Mouse (Mus musculus) lung, embryonic 15.5 days (tissue): ENCODE measurements around the gene S100b. TPM values are rescaled to one million over a fixed set of nuclear protein-coding genes. Genes with fewer than 3 reads are reported as not detected.
A peak's percentile ranks its signal among the peaks of the same experiment; 100 is the strongest.

Experiments
- ATAC-seq: fragments of 200-750 bp; cut with Nextera tagmentation; 2 replicates; pipeline ENCODE4 v1.8.0; 2017; ENCODE audit warnings: moderate number of reproducible peaks, borderline replicate concordance; ENCODE audit not compliant: low FRiP score, low TSS enrichment; ENCODE audit errors: extremely low read depth
- H3K27ac ChIP-seq: fragments of 300-500 bp; sonication (generic); 2 replicates; pipeline ENCODE4 v1.5.1; 2015; ENCODE audit warnings: moderate library complexity, mild to moderate bottlenecking, inconsistent platforms
- H3K27me3 ChIP-seq: fragments of 300-500 bp; sonication (generic); 2 replicates; pipeline ENCODE4 v1.6.1; 2015; ENCODE audit warnings: inconsistent platforms
- H3K36me3 ChIP-seq: fragments of 300-500 bp; sonication (generic); 2 replicates; pipeline ENCODE4 v1.6.1; 2015; ENCODE audit warnings: inconsistent platforms
- H3K4me1 ChIP-seq: fragments of 300-500 bp; sonication (generic); 2 replicates; pipeline ENCODE4 v1.6.1; 2015; ENCODE audit warnings: inconsistent platforms
- H3K4me2 ChIP-seq: fragments of 300-500 bp; sonication (generic); 2 replicates; pipeline ENCODE4 v1.6.1; 2015; ENCODE audit warnings: inconsistent platforms, mild to moderate bottlenecking, moderate library complexity
- H3K4me3 ChIP-seq: fragments of 300-500 bp; sonication (generic); 2 replicates; pipeline ENCODE4 v1.5.1; 2015; ENCODE audit warnings: mild to moderate bottlenecking, inconsistent platforms
- H3K9ac ChIP-seq: fragments of 300-500 bp; sonication (generic); 2 replicates; pipeline ENCODE4 v1.6.1; 2015; ENCODE audit warnings: inconsistent platforms
- H3K9me3 ChIP-seq: fragments of 300-500 bp; sonication (generic); 2 replicates; pipeline ENCODE4 v1.6.1; 2016; ENCODE audit warnings: inconsistent platforms
- WGBS: fragments of 180-500 bp; shearing (Covaris S2); methylation state at CpG from one replicate; pipeline ENCODE4 v1.1.7; 2015; 5-methylcytosine and 5-hydroxymethylcytosine counted together
- polyA plus RNA-seq: library from polyadenylated mRNA; unstranded; fragments of >200 nt; fragmentation: Nextera tagmentation; extraction: Ambion mirVana; gene quantifications from 2 replicates; pipeline ENCODE4 v1.2.1, GENCODE M21; 2015

S100b gene
- polyA plus RNA-seq = 0.59 and 0.67 TPM in 2 replicates

DNA sequence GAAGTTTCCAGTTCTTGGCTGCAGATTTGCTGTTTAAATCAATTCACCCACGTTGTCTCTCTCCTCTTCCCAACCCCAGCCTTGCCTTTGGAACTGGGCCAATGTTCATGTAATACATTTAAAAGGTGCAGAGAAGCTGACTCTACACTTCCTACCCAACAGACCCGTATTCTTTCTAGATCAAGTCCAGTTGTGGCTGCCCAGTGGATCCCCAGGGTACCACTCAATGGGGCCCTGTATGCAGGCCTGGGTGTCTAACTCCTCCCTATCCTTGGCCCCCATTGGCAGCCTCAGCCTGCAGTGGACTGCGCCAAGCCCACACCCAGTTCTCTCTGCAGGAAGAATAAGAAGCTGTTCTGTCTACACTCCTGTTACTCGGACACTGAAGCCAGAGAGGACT is at the start of gene S100b:
Gene S100b (plus strand): TSS at position 318 of the 400 bp plus-strand sequence.
- no peaks in the 10 kb centered on the region for H3K36me3 ChIP-seq
- H3K27ac ChIP-seq = no peak within 1 kb of the TSS
- H3K4me2 ChIP-seq = no peak within 1 kb of the TSS
- H3K27me3 ChIP-seq = no peaks in the 10 kb centered on the region
- no peaks in the 10 kb centered on the region for H3K9me3 ChIP-seq
- ATAC-seq = peak; percentile 42; the same call in 1 of the 2 replicates
- no peak within 1 kb of the TSS for H3K4me3 ChIP-seq
- H3K4me1 ChIP-seq = peaks cover 14% of the 10 kb centered on the region
- no peak within 1 kb of the TSS for H3K9ac ChIP-seq
- 30% methylated on average over 4 of the region's 4 CpGs for WGBS

DNA sequence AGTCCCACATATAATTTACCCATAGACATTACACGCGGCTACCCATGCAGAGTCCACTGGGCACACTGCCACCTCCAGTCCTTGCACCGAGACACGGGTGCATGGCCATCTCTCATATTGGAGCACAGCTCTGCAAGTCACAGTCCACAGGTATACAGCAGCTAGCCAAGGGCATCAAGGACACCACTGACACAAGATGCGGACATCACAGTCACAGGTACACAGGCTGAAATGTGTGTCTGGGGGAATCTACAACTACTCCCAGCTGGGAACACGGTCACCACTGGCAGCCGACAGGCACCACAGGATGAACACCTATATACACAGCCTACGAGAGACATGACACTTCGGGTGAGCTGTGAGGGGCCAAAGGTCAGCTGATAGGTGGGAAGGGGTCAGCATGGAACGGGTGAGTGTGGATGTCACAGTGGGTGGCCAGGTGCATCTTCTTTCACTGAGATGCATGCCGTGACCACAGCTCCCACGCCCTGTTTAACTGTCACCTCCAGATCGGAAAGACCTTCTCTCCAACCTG is 46.3 kb upstream of the S100b start:
- Histone ChIP-seq H3K4me3 (no peak overlapping the region), H3K4me2 (no peak overlapping the region), H3K27me3 (no peaks in the 10 kb centered on the region), H3K27ac (no peak overlapping the region), H3K9me3 (no peaks in the 10 kb centered on the region), H3K9ac (no peak overlapping the region), H3K4me1 (no peaks in the 10 kb centered on the region), H3K36me3 (peaks cover 14% of the 10 kb centered on the region)
- ATAC-seq = peak; percentile 53; the same call in 1 of the 2 replicates
- WGBS = 78% methylated on average over 13 of the region's 13 CpGs

DNA sequence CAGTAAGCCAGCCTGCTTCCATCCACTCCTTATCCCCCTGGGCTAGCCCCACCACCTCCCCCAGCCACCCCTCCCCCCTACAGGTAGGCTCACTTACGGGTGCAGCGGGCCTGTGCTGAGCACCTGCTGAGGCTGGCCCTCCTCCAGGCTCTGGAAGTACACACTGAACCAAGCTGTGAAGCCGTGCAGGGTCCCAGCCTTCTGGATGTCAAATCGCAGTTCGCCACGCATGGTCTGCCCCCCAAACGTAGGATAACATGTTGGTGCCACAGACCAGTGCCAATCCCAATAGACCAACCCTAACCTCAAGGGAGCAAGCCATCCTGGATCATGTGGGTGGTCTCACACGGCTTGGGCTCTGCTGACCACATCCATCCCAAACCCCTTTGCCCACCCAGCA is 44.4 kb upstream of the S100b start:
- H3K27ac ChIP-seq = no peak overlapping the region
- no peak overlapping the region for H3K9ac ChIP-seq
- peaks cover 27% of the 10 kb centered on the region for H3K36me3 ChIP-seq
- no peaks in the 10 kb centered on the region for H3K4me1 ChIP-seq
- no peak overlapping the region for H3K4me2 ChIP-seq
- no peak overlapping the region for H3K4me3 ChIP-seq
- no peak for ATAC-seq
- H3K9me3 ChIP-seq = no peaks in the 10 kb centered on the region; the same call in 1 of the 2 replicates
- WGBS = 88% methylated on average over 8 of the region's 8 CpGs
- H3K27me3 ChIP-seq = no peaks in the 10 kb centered on the region

DNA sequence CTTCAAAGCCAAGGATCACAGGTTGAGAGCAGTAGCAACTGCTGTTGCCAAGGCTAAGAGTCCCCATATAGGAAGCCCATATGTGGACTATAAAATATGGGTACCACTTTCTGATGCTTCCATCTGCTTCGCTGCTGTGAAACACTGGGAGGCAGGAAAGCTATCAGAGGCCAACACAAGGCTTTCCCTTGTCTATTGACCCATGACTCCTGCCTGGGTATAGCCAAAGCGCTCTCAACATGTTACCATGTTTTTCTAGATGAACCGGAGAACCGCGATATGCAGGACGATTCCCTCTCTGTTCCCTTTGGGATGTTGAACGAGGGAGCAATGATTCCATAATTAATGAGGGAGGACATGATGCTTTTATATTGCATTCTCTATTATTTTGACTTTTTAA is 42.8 kb upstream of the S100b start:
- Histone ChIP-seq H3K4me2 (no peak overlapping the region), H3K27me3 (no peaks in the 10 kb centered on the region), H3K36me3 (peaks cover 42% of the 10 kb centered on the region), H3K4me1 (no peaks in the 10 kb centered on the region), H3K9ac (no peak overlapping the region), H3K9me3 (no peaks in the 10 kb centered on the region; the same call in 1 of the 2 replicates), H3K27ac (no peak overlapping the region), H3K4me3 (no peak overlapping the region)
- no peak for ATAC-seq
- 94% methylated on average over 7 of the region's 7 CpGs for WGBS

DNA sequence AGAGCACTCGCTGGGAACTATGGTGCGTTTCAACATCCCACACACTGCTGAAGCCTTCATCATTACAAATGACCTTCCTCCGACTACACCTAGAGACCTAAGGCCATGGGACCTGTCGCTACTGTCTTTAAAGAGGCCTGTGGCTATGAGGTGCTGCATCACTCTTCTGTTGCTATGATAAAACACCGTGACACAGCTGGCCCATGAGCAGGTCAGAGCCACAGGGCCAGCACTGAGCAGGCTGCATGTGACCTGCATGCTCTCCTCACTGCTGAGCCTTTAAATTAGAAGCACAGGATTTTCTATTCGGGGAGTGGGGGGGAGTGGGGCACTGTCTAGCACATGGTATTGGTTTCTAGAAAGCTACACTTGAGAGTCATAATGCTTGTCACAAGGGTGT is 41.5 kb upstream of the S100b start:
- H3K27ac ChIP-seq = no peak overlapping the region
- H3K4me2 ChIP-seq = no peak overlapping the region
- no peak overlapping the region for H3K9ac ChIP-seq
- WGBS = 85% methylated on average over 6 of the region's 6 CpGs
- H3K36me3 ChIP-seq = peaks cover 47% of the 10 kb centered on the region
- no peak for ATAC-seq
- no peaks in the 10 kb centered on the region for H3K4me1 ChIP-seq
- no peak overlapping the region for H3K4me3 ChIP-seq
- no peaks in the 10 kb centered on the region; the same call in 1 of the 2 replicates for H3K9me3 ChIP-seq
- no peaks in the 10 kb centered on the region for H3K27me3 ChIP-seq

DNA sequence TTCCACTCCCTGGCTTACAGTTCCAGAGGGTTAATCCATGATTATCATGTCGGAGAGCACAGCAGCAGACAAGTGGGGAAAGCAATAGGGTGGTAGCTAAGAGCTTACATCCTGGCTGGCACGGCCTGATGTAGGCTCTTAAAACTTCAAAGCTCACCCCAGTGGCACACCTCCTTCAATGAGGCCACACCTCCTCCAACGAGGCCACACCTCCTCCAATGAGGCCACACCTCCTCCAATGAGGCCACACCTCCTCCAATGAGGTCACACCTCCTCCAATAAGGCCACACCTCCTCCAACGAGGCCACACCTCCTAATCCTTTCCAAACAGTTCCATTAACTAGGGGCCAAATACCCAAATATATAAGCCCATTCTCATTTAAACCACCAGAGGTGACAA is 39.5 kb upstream of the S100b start:
- H3K9me3 ChIP-seq = no peaks in the 10 kb centered on the region; the same call in 1 of the 2 replicates
- 86% methylated on average over 4 of the region's 4 CpGs for WGBS
- peaks cover 50% of the 10 kb centered on the region for H3K36me3 ChIP-seq
- ATAC-seq = no peak
- H3K27me3 ChIP-seq = no peaks in the 10 kb centered on the region
- H3K27ac ChIP-seq = no peak overlapping the region
- H3K4me3 ChIP-seq = no peak overlapping the region
- no peak overlapping the region for H3K4me2 ChIP-seq
- H3K9ac ChIP-seq = no peak overlapping the region
- no peaks in the 10 kb centered on the region for H3K4me1 ChIP-seq

DNA sequence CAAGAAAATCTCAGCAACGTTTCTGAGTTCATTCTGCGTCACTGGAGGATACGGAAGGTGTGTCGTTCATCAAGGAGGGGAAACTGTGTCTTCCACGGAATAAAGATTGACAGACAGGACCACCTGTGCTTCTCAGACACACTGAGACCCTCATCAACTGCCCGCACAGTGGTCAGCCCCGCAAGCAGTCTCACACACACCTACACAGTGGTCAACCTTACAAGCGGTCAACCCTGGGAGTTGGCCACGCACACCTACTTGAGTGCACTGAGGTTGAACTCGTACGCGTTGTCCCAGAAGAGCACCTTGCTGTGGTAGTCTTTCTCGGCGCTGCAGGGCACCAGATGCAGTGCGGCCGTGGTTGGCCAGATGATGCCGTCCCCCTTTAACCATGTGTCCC is 36.6 kb upstream of the S100b start:
- 94% methylated on average over 17 of the region's 17 CpGs for WGBS
- H3K9ac ChIP-seq = no peak overlapping the region
- no peaks in the 10 kb centered on the region; the same call in 1 of the 2 replicates for H3K9me3 ChIP-seq
- H3K4me2 ChIP-seq = no peak overlapping the region
- no peaks in the 10 kb centered on the region for H3K27me3 ChIP-seq
- H3K4me1 ChIP-seq = no peaks in the 10 kb centered on the region
- no peak for ATAC-seq
- H3K27ac ChIP-seq = no peak overlapping the region
- H3K4me3 ChIP-seq = no peak overlapping the region
- H3K36me3 ChIP-seq = peaks cover 53% of the 10 kb centered on the region

DNA sequence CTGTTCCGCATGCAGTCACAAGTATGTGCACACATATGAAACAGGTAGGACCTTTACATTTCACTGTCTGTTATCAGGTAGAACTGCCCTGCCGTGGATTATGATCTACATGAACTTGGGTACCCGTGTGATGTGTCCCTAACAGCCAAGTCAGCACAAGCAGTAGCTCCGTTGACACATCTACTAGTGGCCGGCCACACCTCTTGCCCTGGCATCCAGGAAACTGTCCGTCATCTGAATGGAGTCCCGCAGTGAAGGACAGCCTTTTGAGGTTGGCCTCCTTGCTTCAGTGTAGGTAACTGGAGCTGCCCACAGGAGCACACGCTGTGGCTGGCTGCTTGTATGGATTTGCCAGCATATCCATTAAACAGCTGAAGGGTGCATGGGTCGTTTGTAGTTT is 35.4 kb upstream of the S100b start:
- no peak for ATAC-seq
- Histone ChIP-seq H3K9ac (no peak overlapping the region), H3K4me1 (no peaks in the 10 kb centered on the region), H3K4me2 (no peak overlapping the region), H3K27ac (no peak overlapping the region), H3K36me3 (peaks cover 58% of the 10 kb centered on the region), H3K9me3 (no peaks in the 10 kb centered on the region; the same call in 1 of the 2 replicates), H3K4me3 (no peak overlapping the region), H3K27me3 (no peaks in the 10 kb centered on the region)
- WGBS = 72% methylated on average over 9 of the region's 9 CpGs

DNA sequence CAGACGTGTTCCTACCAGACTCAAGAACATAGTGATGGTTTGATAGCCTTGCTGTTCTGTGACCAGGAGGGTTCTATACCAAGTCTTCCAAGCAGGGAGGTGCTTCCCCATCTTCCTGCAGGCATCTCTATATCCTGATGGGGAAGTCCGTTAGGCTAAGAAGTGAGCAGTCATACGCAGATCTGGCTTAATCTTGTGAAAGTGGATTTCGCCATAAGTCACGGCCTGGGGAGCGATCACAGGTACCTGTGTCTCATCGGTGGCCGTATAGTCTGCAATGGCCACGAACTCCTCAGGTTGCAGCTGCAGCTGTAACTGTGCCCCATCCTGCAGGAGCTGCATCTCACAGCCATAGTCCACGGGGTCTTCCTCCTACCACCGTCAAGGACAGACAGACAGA is 27.7 kb upstream of the S100b start:
- no peaks in the 10 kb centered on the region for H3K9me3 ChIP-seq
- H3K4me2 ChIP-seq = no peak overlapping the region
- H3K27ac ChIP-seq = no peak overlapping the region
- H3K4me1 ChIP-seq = no peaks in the 10 kb centered on the region
- no peak for ATAC-seq
- H3K4me3 ChIP-seq = no peak overlapping the region
- H3K36me3 ChIP-seq = peaks cover 11% of the 10 kb centered on the region; the same call in 1 of the 2 replicates
- WGBS = 90% methylated on average over 11 of the region's 11 CpGs
- H3K9ac ChIP-seq = no peak overlapping the region
- H3K27me3 ChIP-seq = no peaks in the 10 kb centered on the region

DNA sequence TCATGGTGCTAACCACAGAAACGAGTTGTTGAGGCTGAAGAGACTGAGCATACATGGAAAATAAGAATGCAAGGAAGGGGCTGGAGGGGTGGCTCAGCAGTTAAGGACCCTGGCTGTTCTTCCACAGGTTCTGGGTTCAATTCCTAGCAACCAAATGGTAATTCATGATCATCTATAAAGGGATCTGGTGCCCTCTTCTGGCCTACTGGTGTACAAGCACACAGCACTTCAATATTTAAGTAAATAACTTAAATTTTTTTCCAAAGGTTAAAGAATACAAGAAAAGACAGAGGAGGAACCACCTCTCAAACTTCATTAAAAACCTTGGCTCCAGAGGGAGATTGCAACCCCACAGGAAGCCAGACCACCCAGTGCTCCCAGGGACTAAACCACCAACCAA is 24.0 kb upstream of the S100b start:
- no peaks in the 10 kb centered on the region for H3K4me1 ChIP-seq
- no peak overlapping the region for H3K27ac ChIP-seq
- no peak overlapping the region for H3K4me3 ChIP-seq
- no peaks in the 10 kb centered on the region for H3K9me3 ChIP-seq
- no peak overlapping the region for H3K4me2 ChIP-seq
- WGBS = 64% methylated on average over 1 of the region's 1 CpGs
- no peaks in the 10 kb centered on the region for H3K36me3 ChIP-seq
- no peak for ATAC-seq
- no peaks in the 10 kb centered on the region for H3K27me3 ChIP-seq
- no peak overlapping the region for H3K9ac ChIP-seq

DNA sequence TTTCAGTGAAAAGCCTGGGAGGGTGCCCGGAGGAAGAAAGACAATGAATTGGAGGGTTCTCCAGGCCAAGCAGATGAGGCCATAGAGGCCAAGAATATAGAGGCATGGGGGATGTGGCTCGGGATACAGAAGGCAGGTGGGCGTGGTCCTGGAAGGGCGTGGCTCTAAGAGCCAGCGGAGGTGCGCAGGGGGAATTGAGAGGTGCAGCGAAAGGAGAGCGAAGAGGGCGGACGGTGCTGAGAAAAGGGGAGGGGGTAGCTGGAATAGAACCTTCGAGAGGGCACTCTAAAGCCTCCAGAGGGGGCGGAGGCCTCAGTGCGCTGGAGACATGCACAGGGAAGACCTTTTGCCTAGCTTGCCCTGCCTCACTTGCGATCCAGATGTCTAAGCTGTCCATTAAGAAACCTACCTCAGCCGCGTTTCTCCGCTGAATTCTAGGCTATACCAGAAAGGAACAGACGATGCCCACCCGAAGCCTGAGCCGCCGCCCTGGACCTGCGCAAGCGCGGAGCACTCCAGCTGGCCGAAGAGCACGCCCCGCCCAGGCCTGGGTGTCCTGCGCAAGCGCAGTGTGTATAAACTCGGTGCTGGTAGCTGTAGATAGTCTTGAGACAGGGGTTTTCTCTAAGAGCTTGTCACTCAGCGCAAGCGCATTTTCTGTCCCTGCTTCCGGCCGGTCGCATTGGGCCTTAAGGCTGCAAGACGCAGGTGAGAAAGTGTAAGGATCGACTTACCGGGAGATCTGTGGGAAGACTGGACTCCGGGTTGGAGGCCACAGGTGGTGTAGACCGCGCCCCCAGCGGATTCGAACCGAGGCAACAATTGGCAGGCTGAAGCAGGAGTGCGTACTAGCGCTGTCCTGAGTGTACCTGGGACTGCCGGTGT is 16.1 kb upstream of the S100b start, which contains the start of gene Prmt2:
Gene Prmt2 (minus strand): TSS at position 525 of the 885 bp plus-strand sequence.
- H3K4me3 ChIP-seq = peak within 1 kb of the TSS; percentile 82
- no peaks in the 10 kb centered on the region for H3K36me3 ChIP-seq
- peak within 1 kb of the TSS; percentile 71 for H3K9ac ChIP-seq
- H3K4me1 ChIP-seq = peaks cover 12% of the 10 kb centered on the region
- no peaks in the 10 kb centered on the region for H3K9me3 ChIP-seq
- peak within 1 kb of the TSS; percentile 95 for H3K27ac ChIP-seq
- peak within 1 kb of the TSS; percentile 92 for H3K4me2 ChIP-seq
- WGBS = under 1% methylated on average over 47 of the region's 47 CpGs
- H3K27me3 ChIP-seq = no peaks in the 10 kb centered on the region
- peak; percentile 98 for ATAC-seq

DNA sequence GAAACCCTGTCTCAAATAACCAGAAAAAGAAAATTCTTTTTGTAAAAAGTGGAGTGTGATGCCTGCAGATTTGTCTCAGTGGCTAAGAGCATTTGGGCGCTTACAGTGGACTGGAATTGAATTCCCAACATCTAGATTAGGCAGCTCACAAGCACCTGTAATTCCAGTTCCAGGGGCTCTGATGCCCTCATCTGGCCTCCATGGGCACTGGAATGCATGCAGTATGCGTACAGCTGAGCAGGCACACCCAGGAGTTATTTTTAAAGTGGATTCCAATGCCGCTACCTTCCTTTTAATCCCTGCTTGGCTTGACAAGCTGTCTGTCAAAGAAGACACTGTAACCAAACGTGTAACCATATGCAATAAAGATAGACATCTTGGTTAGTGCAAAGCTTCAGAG is 14.3 kb upstream of the S100b start:
- 48% methylated on average over 4 of the region's 4 CpGs for WGBS
- no peak for ATAC-seq
- Histone ChIP-seq H3K9me3 (no peaks in the 10 kb centered on the region), H3K4me2 (no peak overlapping the region), H3K4me3 (no peak overlapping the region), H3K4me1 (peaks cover 12% of the 10 kb centered on the region), H3K27me3 (no peaks in the 10 kb centered on the region), H3K27ac (no peak overlapping the region), H3K36me3 (no peaks in the 10 kb centered on the region), H3K9ac (no peak overlapping the region)
